Mouse (Mus musculus): Measurements from ENCODE around the gene Spats2l. TPM values are rescaled to one million over a fixed set of nuclear protein-coding genes. Genes with fewer than 3 reads are reported as not detected.

Gene Spats2l
- polyA plus RNA-seq, 1 experiment: not detected

- Histone ChIP-seq H3K4me1 (ENCODE audit: control insufficient read depth, insufficient read depth, low read length) (no peaks in the 10 kb centered on the region), H3K4me3 (ENCODE audit: insufficient read depth, low read length) (no peak overlapping the region), H3K27ac (ENCODE audit: insufficient read depth, low read depth, low read length) (no peak overlapping the region)
- no peak for TF ChIP-seq POLR2A (IDR thresholded peaks at IDR 0.05; ENCODE audit: borderline replicate concordance, low read depth, low read length)
- TF ChIP-seq CTCF (IDR thresholded peaks at IDR 0.05; ENCODE audit: low read depth, low read length): no peak
Observed at GRCm38 (mm10) chr1:57949716-57950115, 175.8 kb downstream of the Spats2l start.

- no peak for TF ChIP-seq CTCF (IDR thresholded peaks at IDR 0.05; ENCODE audit: low read depth, low read length)
- no peak overlapping the region for H3K27ac ChIP-seq (ENCODE audit: insufficient read depth, low read depth, low read length)
- H3K4me3 ChIP-seq (ENCODE audit: insufficient read depth, low read length): no peak overlapping the region
- no peaks in the 10 kb centered on the region for H3K4me1 ChIP-seq (ENCODE audit: control insufficient read depth, insufficient read depth, low read length)
Observed at GRCm38 (mm10) chr1:57952509-57952908, 178.5 kb downstream of the Spats2l start.

GRCm38 (mm10) chr1:57953586-57954375, 179.8 kb downstream of the Spats2l start:
- Histone ChIP-seq H3K4me3 (ENCODE audit: insufficient read depth, low read length) (no peak overlapping the region), H3K27ac (ENCODE audit: insufficient read depth, low read depth, low read length) (no peak overlapping the region), H3K4me1 (ENCODE audit: control insufficient read depth, insufficient read depth, low read length) (no peaks in the 10 kb centered on the region)
- TF ChIP-seq POLR2A (IDR thresholded peaks at IDR 0.05; ENCODE audit: borderline replicate concordance, low read depth, low read length) (no peak), CTCF (IDR thresholded peaks at IDR 0.05; ENCODE audit: low read depth, low read length) (no peak)

- Histone ChIP-seq H3K4me3 (ENCODE audit: insufficient read depth, low read length) (no peak overlapping the region), H3K4me1 (ENCODE audit: control insufficient read depth, insufficient read depth, low read length) (no peaks in the 10 kb centered on the region), H3K27ac (ENCODE audit: insufficient read depth, low read depth, low read length) (no peak overlapping the region)
- no peak for TF ChIP-seq CTCF (IDR thresholded peaks at IDR 0.05; ENCODE audit: low read depth, low read length)
- TF ChIP-seq POLR2A (IDR thresholded peaks at IDR 0.05; ENCODE audit: borderline replicate concordance, low read depth, low read length): no peak
Observed at GRCm38 (mm10) chr1:57954376-57954765, 180.4 kb downstream of the Spats2l start.

GRCm38 (mm10) chr1:57955774-57956173, 181.8 kb downstream of the Spats2l start:
- Histone ChIP-seq H3K4me3 (ENCODE audit: insufficient read depth, low read length) (no peak overlapping the region), H3K4me1 (ENCODE audit: control insufficient read depth, insufficient read depth, low read length) (no peaks in the 10 kb centered on the region), H3K27ac (ENCODE audit: insufficient read depth, low read depth, low read length) (no peak overlapping the region)
- TF ChIP-seq POLR2A (IDR thresholded peaks at IDR 0.05; ENCODE audit: borderline replicate concordance, low read depth, low read length): no peak
- TF ChIP-seq CTCF (IDR thresholded peaks at IDR 0.05; ENCODE audit: low read depth, low read length): no peak

GRCm38 (mm10) chr1:57969327-57970271, 195.6 kb downstream of the Spats2l start:
- H3K4me1 ChIP-seq (ENCODE audit: control insufficient read depth, insufficient read depth, low read length): peaks cover 10% of the 10 kb centered on the region
- peak overlapping the region; percentile 22; the same call in 1 of the 2 replicates for H3K27ac ChIP-seq (ENCODE audit: insufficient read depth, low read depth, low read length)
- H3K4me3 ChIP-seq (ENCODE audit: insufficient read depth, low read length): peak overlapping the region; percentile 76
- TF ChIP-seq CTCF (IDR thresholded peaks at IDR 0.05; ENCODE audit: low read depth, low read length): peak; percentile 16; the same call in 1 of the 2 replicates
- TF ChIP-seq POLR2A (IDR thresholded peaks at IDR 0.05; ENCODE audit: borderline replicate concordance, low read depth, low read length): peak; percentile 60; the same call in 1 of the 2 replicates

- peaks cover 12% of the 10 kb centered on the region for H3K4me1 ChIP-seq (ENCODE audit: control insufficient read depth, insufficient read depth, low read length)
- no peak overlapping the region for H3K4me3 ChIP-seq (ENCODE audit: insufficient read depth, low read length)
- TF ChIP-seq CTCF (IDR thresholded peaks at IDR 0.05; ENCODE audit: low read depth, low read length) (no peak), POLR2A (IDR thresholded peaks at IDR 0.05; ENCODE audit: borderline replicate concordance, low read depth, low read length) (no peak)
Observed at GRCm38 (mm10) chr1:57971588-57971987, 197.6 kb downstream of the Spats2l start.

GRCm38 (mm10) chr1:57976860-57977259, 202.9 kb downstream of the Spats2l start:
- no peak for TF ChIP-seq POLR2A (IDR thresholded peaks at IDR 0.05; ENCODE audit: borderline replicate concordance, low read depth, low read length)
- TF ChIP-seq CTCF (IDR thresholded peaks at IDR 0.05; ENCODE audit: low read depth, low read length): no peak
- Histone ChIP-seq H3K4me3 (ENCODE audit: insufficient read depth, low read length) (no peak overlapping the region), H3K4me1 (ENCODE audit: control insufficient read depth, insufficient read depth, low read length) (peaks cover 24% of the 10 kb centered on the region), H3K27ac (ENCODE audit: insufficient read depth, low read depth, low read length) (peak overlapping the region; percentile 47; the same call in 1 of the 2 replicates)

More at GRCm38 (mm10) chr1:57971588-57971987, 197.6 kb downstream of the Spats2l start:
- H3K27ac ChIP-seq (ENCODE audit: insufficient read depth, low read depth, low read length): no peak overlapping the region

- Histone ChIP-seq H3K27ac (ENCODE audit: insufficient read depth, low read depth, low read length) (no peak overlapping the region), H3K4me3 (ENCODE audit: insufficient read depth, low read length) (no peak overlapping the region), H3K4me1 (ENCODE audit: control insufficient read depth, insufficient read depth, low read length) (peaks cover 21% of the 10 kb centered on the region)
- TF ChIP-seq POLR2A (IDR thresholded peaks at IDR 0.05; ENCODE audit: borderline replicate concordance, low read depth, low read length): no peak
- TF ChIP-seq CTCF (IDR thresholded peaks at IDR 0.05; ENCODE audit: low read depth, low read length): no peak
Observed at GRCm38 (mm10) chr1:57989052-57989600, 215.2 kb downstream of the Spats2l start.
